Mouse (Mus musculus) liver, embryonic 14.5 days (tissue): Measurements from ENCODE around the gene Gorab. TPM values are rescaled to one million over a fixed set of nuclear protein-coding genes. Genes with fewer than 3 reads are reported as not detected.
A peak's percentile ranks its signal among the peaks of the same experiment; 100 is the strongest.

Experiments used
- ATAC-seq: fragments of 200-750 bp; cut with Nextera tagmentation; 2 replicates; pipeline ENCODE4 v1.8.0; 2017; ENCODE audit warnings: moderate number of reproducible peaks, mild to moderate bottlenecking, moderate library complexity; ENCODE audit not compliant: insufficient read depth
- DNase-seq, 3 experiments: peaks; one replicate each; pipeline ENCODE4 v3.0.0-alpha.2; 2012 to 2013; ENCODE audit warnings: low read depth in 3 of 3, low spot score in 3 of 3
- H3K27ac ChIP-seq: fragments of 300-500 bp; sonication (generic); 2 replicates; pipeline ENCODE4 v1.5.1; 2014; ENCODE audit warnings: moderate library complexity, mild to moderate bottlenecking, control low read depth, inconsistent platforms
- H3K27me3 ChIP-seq: fragments of 300-500 bp; sonication (generic); 2 replicates; pipeline ENCODE4 v1.6.1; 2014; ENCODE audit warnings: mild to moderate bottlenecking, low read length, moderate library complexity; ENCODE audit not compliant: control insufficient read depth, insufficient read depth
- H3K36me3 ChIP-seq: fragments of 300-500 bp; sonication (generic); replicated peaks from 2 replicates; pipeline ENCODE4 v1.6.1; 2014; ENCODE audit warnings: low read depth; ENCODE audit not compliant: control insufficient read depth, insufficient read depth
- H3K4me1 ChIP-seq, 2 experiments: fragments of 200-500 bp in 1 of 2; fragments of 300-500 bp in 1 of 2; sonication (generic) in 1 of 2; replicated peaks; 2 replicates each; pipeline ENCODE4 v1.6.1; 2012 to 2014; ENCODE audit warnings: antibody characterized with exemption in 1 of 2, inconsistent platforms in 1 of 2, low read length in 1 of 2; ENCODE audit not compliant: control insufficient read depth in 2 of 2, insufficient read depth in 2 of 2
- H3K4me2 ChIP-seq: fragments of 300-500 bp; sonication (generic); 2 replicates; pipeline ENCODE4 v1.6.1; 2014; ENCODE audit warnings: low read depth, mild to moderate bottlenecking, control low read depth, moderate library complexity
- H3K4me3 ChIP-seq, 2 experiments: fragments of 200-500 bp in 1 of 2; fragments of 300-500 bp in 1 of 2; sonication (generic) in 1 of 2; 2 replicates each; pipeline ENCODE4 v1.5.1; 2012 to 2014; ENCODE audit warnings: low read depth in 2 of 2, low read length in 2 of 2, mild to moderate bottlenecking in 2 of 2, control low read depth in 1 of 2, inconsistent platforms in 1 of 2, moderate library complexity in 1 of 2; ENCODE audit not compliant: insufficient read depth in 1 of 2
- H3K9ac ChIP-seq: fragments of 300-500 bp; sonication (generic); replicated peaks from 2 replicates; pipeline ENCODE4 v1.6.1; 2014; ENCODE audit warnings: mild to moderate bottlenecking, control low read depth, moderate library complexity
- H3K9me3 ChIP-seq: fragments of 300-500 bp; sonication (generic); 2 replicates; pipeline ENCODE4 v1.6.1; 2016; ENCODE audit warnings: low read length, mixed read lengths; ENCODE audit not compliant: control insufficient read depth
- CTCF ChIP-seq: IDR thresholded peaks from 2 replicates; pipeline ENCODE4 v1.5.1; 2016; ENCODE audit warnings: antibody characterized with exemption, low read depth, control low read depth
- EP300 ChIP-seq: IDR thresholded peaks from 2 replicates; pipeline ENCODE4 v1.6.1; 2016; ENCODE audit warnings: antibody characterized with exemption, low read depth
- WGBS: fragments of 180-500 bp; shearing (Covaris S2); extraction: QIAGEN DNeasy Blood & Tissue Kit; methylation state at CpG from one replicate; pipeline ENCODE4 v1.1.7; 2014; ENCODE audit not compliant: insufficient replicate concordance; 5-methylcytosine and 5-hydroxymethylcytosine counted together
- polyA plus RNA-seq, 2 experiments: library from polyadenylated mRNA; depleted of rRNA in 1 of 2; stranded (reverse) in 1 of 2; unstranded in 1 of 2; fragments of >200 nt; fragmentation: Nextera tagmentation in 1 of 2; extraction: Ambion mirVana in 1 of 2; gene quantifications; 2 replicates each; pipeline versions ENCODE4 v1.2.1 to v1.2.3; 2012 to 2014

The Gorab gene
- polyA plus RNA-seq, 2 experiments: 2.4 to 3.3 TPM

DNA sequence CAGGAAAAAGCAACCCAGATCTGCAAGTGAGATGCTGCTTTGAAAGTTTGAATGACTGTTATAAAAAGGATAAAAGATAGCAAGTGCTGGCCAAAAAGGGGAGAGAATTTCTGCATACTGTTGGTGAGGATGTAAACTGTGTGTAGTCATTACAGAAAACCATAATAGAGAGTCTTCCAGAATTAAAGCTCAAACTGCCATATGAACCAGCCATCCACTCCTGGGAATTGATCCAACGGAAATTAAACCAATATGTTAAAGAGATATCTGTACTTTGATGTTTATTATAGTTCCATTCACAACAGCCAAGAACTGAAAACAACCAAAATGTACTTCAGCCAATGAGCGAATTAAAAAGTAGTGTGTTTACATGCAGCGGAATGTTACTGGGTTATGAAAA lies 52.5 kb downstream of the Gorab start:
- H3K36me3 ChIP-seq: no peaks in the 10 kb centered on the region
- no peak for TF ChIP-seq EP300
- no peak for TF ChIP-seq CTCF
- H3K4me3 ChIP-seq: no peak overlapping the region
- H3K4me2 ChIP-seq: no peak overlapping the region
- 62% methylated on average over 3 of the region's 3 CpGs for WGBS
- no peaks in the 10 kb centered on the region for H3K9me3 ChIP-seq
- no peaks in the 10 kb centered on the region for H3K4me1 ChIP-seq
- no peaks in the 10 kb centered on the region for H3K27me3 ChIP-seq
- H3K27ac ChIP-seq: no peak overlapping the region
- no peak for DNase-seq
- ATAC-seq: no peak
- no peak overlapping the region for H3K9ac ChIP-seq

DNA sequence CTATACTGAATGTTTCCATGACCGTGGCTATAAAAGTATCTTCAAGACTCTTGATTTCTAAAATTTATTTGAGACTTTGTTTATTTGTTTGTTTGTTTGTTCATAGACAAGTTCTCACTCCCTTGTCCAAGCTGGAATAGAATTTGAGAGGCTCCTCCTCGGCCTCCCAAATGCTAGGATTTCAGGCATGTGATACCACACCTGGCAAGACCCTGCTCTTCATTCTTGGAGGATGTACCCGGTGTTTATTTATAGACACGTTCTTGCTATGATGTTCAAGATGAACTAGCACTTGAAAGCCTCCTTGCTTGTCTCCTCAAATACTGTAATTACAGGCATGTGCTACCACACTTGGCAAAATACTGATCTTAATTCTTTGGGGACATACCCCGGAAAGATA lies 57.9 kb downstream of the Gorab start:
- TF ChIP-seq CTCF (no peak), EP300 (no peak)
- no peak overlapping the region for H3K4me3 ChIP-seq
- no peaks in the 10 kb centered on the region for H3K36me3 ChIP-seq
- 47% methylated on average over 5 of the region's 5 CpGs for WGBS
- H3K4me2 ChIP-seq: no peak overlapping the region
- H3K27ac ChIP-seq: no peak overlapping the region
- DNase-seq: no peak
- no peaks in the 10 kb centered on the region for H3K27me3 ChIP-seq
- no peaks in the 10 kb centered on the region for H3K9me3 ChIP-seq
- H3K4me1 ChIP-seq: no peaks in the 10 kb centered on the region
- ATAC-seq: no peak
- no peak overlapping the region for H3K9ac ChIP-seq

DNA sequence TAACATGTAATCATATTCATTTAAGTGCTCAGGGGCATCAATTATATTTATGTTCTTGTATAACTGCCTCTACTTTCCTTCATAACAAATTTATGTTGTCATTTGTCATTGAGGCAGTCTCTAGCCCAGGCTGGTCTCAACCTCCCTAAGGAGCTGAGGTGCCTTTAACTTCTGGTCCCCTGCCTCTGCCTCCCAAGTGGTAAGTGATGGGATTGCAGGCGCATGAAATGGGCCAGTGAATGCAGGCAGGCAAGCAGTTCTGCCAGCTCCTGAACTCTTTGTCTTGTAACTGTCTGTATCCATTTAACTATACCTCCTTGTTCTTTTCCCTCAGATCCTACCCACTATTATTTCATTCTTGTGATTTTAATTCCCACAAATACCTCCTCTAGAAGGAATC lies 58.5 kb downstream of the Gorab start:
- H3K36me3 ChIP-seq: no peaks in the 10 kb centered on the region
- WGBS: 31% methylated on average over 1 of the region's 1 CpGs
- H3K4me1 ChIP-seq: no peaks in the 10 kb centered on the region
- no peak overlapping the region for H3K4me2 ChIP-seq
- H3K9ac ChIP-seq: no peak overlapping the region
- ATAC-seq (no peak), DNase-seq (no peak)
- TF ChIP-seq EP300 (no peak), CTCF (peak; percentile 32; the same call in 1 of the 2 replicates)
- no peak overlapping the region for H3K27ac ChIP-seq
- no peaks in the 10 kb centered on the region for H3K27me3 ChIP-seq
- no peaks in the 10 kb centered on the region for H3K9me3 ChIP-seq
- no peak overlapping the region for H3K4me3 ChIP-seq

DNA sequence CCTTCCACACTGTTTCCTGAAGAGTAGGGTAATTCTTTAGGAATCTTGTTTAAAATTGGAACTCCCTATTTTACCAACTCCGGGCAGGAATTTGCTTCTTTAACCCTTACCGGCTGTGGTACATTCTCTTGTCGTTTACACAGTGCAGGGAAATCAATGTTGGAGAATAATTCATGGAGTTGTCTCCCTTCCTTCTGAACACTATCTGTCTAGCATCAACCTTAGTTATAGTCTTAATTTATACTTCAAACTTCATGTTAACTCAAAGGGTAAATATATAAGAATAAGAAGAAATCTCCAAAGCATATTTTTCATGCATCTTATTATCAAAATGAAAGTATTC lies 64.3 kb downstream of the Gorab start:
- WGBS: 59% methylated on average over 3 of the region's 3 CpGs
- no peak for TF ChIP-seq CTCF
- no peak for TF ChIP-seq EP300
- no peak for DNase-seq
- no peaks in the 10 kb centered on the region for H3K9me3 ChIP-seq
- H3K27ac ChIP-seq: no peak overlapping the region
- H3K36me3 ChIP-seq: no peaks in the 10 kb centered on the region
- H3K27me3 ChIP-seq: no peaks in the 10 kb centered on the region
- no peaks in the 10 kb centered on the region for H3K4me1 ChIP-seq
- H3K4me3 ChIP-seq: no peak overlapping the region
- no peak overlapping the region for H3K9ac ChIP-seq
- H3K4me2 ChIP-seq: no peak overlapping the region
- ATAC-seq: no peak

DNA sequence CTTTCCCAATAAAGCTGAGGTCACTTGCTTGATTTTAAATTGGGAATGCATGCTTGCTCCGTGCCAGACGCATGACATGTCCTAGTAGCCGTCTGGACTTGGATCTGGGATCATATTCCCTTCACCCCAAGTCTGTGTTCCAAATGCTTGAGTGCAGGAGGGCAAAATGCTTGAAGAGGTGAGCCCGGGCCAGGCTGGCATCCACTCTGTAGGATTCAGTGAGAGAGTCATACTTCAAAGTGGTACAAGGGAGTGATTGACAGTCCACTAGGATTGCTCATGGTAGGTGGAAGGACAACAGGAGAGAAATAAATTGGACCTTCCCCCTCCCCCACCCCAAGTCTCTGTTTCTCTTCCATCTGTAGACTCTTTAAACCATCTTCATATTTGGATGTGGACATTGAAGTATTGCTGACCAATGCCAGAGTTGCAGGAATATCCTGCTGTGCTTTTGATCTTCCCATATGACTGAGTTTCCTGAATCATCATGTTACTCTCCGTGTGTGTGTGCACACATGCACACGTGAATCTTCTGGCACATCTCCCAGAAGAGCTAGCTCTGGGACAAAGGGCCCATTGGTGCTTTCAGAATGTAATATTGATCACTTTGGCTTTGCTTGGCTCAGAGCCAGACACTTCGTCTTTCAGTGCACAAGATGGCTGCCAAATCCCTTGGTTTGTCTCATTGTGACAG lies 64.8 kb downstream of the Gorab start:
- Histone ChIP-seq H3K27me3 (no peaks in the 10 kb centered on the region), H3K27ac (no peak overlapping the region), H3K4me3 (no peak overlapping the region), H3K36me3 (no peaks in the 10 kb centered on the region), H3K4me1 (no peaks in the 10 kb centered on the region), H3K4me2 (no peak overlapping the region), H3K9ac (no peak overlapping the region), H3K9me3 (no peaks in the 10 kb centered on the region)
- 52% methylated on average over 7 of the region's 7 CpGs for WGBS
- ATAC-seq: no peak
- TF ChIP-seq CTCF: no peak
- no peak for TF ChIP-seq EP300
- DNase-seq: peak in 1 of 3 experiments; percentile 3
